ENCODE assay signal across 9 mouse cellular contexts in the genomic region with DNA sequence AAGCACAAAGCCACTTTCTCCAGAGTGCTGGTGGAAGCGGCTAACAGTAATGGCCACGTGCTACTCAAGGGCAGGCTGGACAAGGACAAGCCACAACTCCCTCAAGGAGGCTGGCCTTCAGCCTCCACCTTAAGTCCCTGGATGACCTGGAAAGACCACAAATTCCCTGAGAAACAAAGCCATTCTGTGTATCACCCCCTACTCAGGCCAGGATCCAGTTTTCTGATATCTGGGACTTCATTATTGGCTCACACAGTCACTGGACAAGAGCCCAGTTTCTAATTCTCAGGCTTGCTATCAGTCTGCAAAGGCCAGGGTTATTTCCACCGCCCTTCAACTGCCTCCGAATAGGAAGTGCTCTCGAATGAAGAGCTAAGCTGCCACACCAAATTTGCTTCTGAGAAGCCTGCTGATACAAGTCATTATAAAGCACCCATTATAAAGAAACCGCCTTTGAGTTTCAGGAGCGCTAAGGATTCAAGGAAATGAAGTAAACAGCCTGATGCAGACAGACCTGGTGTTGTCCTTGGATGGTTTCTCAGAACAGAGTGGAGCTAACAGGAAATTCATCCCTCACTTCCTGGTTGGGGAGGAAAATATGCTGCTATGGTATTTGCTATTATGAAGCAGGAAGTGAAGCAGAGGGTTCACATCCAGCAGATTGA.
DNase-seq lines count a peak whose midpoint lies in the region; TF ChIP-seq lines count a peak whose summit lies in the region.
"Had no signal": no experiment of that assay in that cellular context is flagged by ENCODE, and none has a peak within 500 bp of the region (broad histone marks: within the 10 kb centered on the region; RNA-seq: fewer than 3 reads in every experiment).

No protein-coding gene starts in this region.

- no peak for DNase-seq in gastrocnemius, adult 2 months
- DNase-seq in gastrocnemius, postnatal 25 days: no peak
- peak; percentile 57 to 74 for DNase-seq in heart, postnatal 36 days
- DNase-seq in lung, adult 2 months: peak; percentile 35
- DNase-seq in layer of hippocampus, adult 8-10 months (ENCODE audit: low spot score in 2 of 2): no peak
- DNase-seq in layer of hippocampus, adult 11-12 months (ENCODE audit: low spot score): no peak
- no peak for DNase-seq in right cerebral cortex, postnatal 4 days

- peaks cover 2% of the 10 kb centered on the region; the same call in 1 of the 2 replicates for H3K4me1 ChIP-seq in bone marrow, adult 2 months (ENCODE audit: control insufficient read depth, insufficient read depth, low read length)
- H3K4me1 ChIP-seq in lung, adult 2 months (ENCODE audit: control insufficient read depth, insufficient read depth, low read length): peaks cover 6% of the 10 kb centered on the region; the same call in 1 of the 2 replicates

- WGBS in bone marrow, adult 2 months: 39% methylated on average over 7 of the region's 7 CpGs
- 18% methylated on average over 7 of the region's 7 CpGs for WGBS in lung, adult 2 months

- TF ChIP-seq CTCF in gastrocnemius, adult 2 months (IDR thresholded peaks at IDR 0.05): no peak
- no peak for TF ChIP-seq CTCF in bone marrow, adult 2 months (IDR thresholded peaks at IDR 0.05; ENCODE audit: control insufficient read depth, insufficient read depth, low read length)
- no peak for TF ChIP-seq CTCF in lung, adult 2 months (IDR thresholded peaks at IDR 0.05; ENCODE audit: insufficient read depth, low read length)

- peak overlapping the region; percentile 11 for H3K4me3 ChIP-seq in gastrocnemius, adult 2 months
- no peak overlapping the region for H3K4me3 ChIP-seq in bone marrow, adult 2 months (replicated peaks; ENCODE audit: control insufficient read depth, low read depth, low read length)
- H3K4me3 ChIP-seq in lung, adult 2 months (replicated peaks; ENCODE audit: extremely low read depth, low read depth, low read length): no peak overlapping the region
- H3K4me3 ChIP-seq: midbrain, embryonic 12.5 days had no signal

- no peak for TF ChIP-seq POLR2A in bone marrow, adult 2 months (IDR thresholded peaks at IDR 0.05; ENCODE audit: borderline replicate concordance, control insufficient read depth, low read depth, low read length)
- no peak for TF ChIP-seq POLR2A in lung, adult 2 months (IDR thresholded peaks at IDR 0.05; ENCODE audit: borderline replicate concordance, extremely low read depth, low read depth, low read length)

- H3K27ac ChIP-seq in gastrocnemius, adult 2 months: peak overlapping the region; percentile 51
- H3K27ac ChIP-seq in bone marrow, adult 2 months (ENCODE audit: control insufficient read depth, insufficient read depth, low read depth, low read length, poor library complexity): peak overlapping the region; percentile 33
- H3K27ac ChIP-seq: midbrain, embryonic 12.5 days had no signal

- intact Hi-C loops in gastrocnemius, adult 2 months (cut with DNase I): no loop called here
- intact Hi-C loops in heart, postnatal 36 days (cut with DNase I): loop anchor here (2.0 kb wide), 1 partner anchor 78 kb away; no protein-coding TSS in a partner anchor

Comparison
In these comparisons a context has a peak if more than half of its experiments do, and no peak if none do; other contexts are left out.
1. DNase-seq: peak in heart, postnatal 36 days (2 of 2) and lung, adult 2 months (single experiment); none in gastrocnemius, adult 2 months (single experiment), gastrocnemius, postnatal 25 days (single experiment), layer of hippocampus, adult 8-10 months (0 of 2), layer of hippocampus, adult 11-12 months (single experiment) and right cerebral cortex, postnatal 4 days (single experiment).